Mouse (Mus musculus) 3134 (cell line): ENCODE measurements around the gene Litaf.

Source experiments
- DNase-seq: peaks from one replicate; pipeline ENCODE4 v3.0.0-alpha.2; 2011; ENCODE audit warnings: low spot score; ENCODE audit not compliant: insufficient read length; ENCODE audit errors: extremely low read depth

Gene Litaf

GRCm38 (mm10) chr16:10925591-10926180, 140.3 kb downstream of the Litaf start:
- DNase-seq: no peak

- DNase-seq: no peak
Measured at GRCm38 (mm10) chr16:10923561-10923960, 142.4 kb downstream of the Litaf start.

GRCm38 (mm10) chr16:10919856-10920255, 146.1 kb downstream of the Litaf start:
- no peak for DNase-seq

GRCm38 (mm10) chr16:10916271-10916670, 149.7 kb downstream of the Litaf start:
- no peak for DNase-seq

GRCm38 (mm10) chr16:10915066-10915465, 150.9 kb downstream of the Litaf start:
- DNase-seq: no peak

- no peak for DNase-seq
Measured at GRCm38 (mm10) chr16:10911061-10911460, 154.9 kb downstream of the Litaf start.

GRCm38 (mm10) chr16:10910541-10910940, 155.4 kb downstream of the Litaf start:
- no peak for DNase-seq
